Mouse (Mus musculus) MEL (cell line): ENCODE data around the gene Ctnnbip1. TPM values are rescaled to one million over a fixed set of nuclear protein-coding genes. Genes with fewer than 3 reads are reported as not detected.

Experiments
- DNase-seq: peaks from one replicate; pipeline ENCODE4 v3.0.0; 2011; ENCODE audit warnings: low read depth, low spot score
- H3K27ac ChIP-seq: 2 replicates; pipeline ENCODE4 v1.5.1; 2012; ENCODE audit warnings: low read depth, mild to moderate bottlenecking, control low read depth, low read length, moderate library complexity; ENCODE audit not compliant: control insufficient read depth
- H3K27me3 ChIP-seq, 2 experiments: fragments of 150-350 bp in 1 of 2; sonication (generic) in 1 of 2; 2 replicates each; pipeline ENCODE4 v1.6.1; 2012; ENCODE audit warnings: low read length in 2 of 2, mild to moderate bottlenecking in 2 of 2, improper control_type of control experiment in 1 of 2, moderate library complexity in 1 of 2; ENCODE audit not compliant: insufficient read depth in 2 of 2, control insufficient read depth in 1 of 2
- H3K36me3 ChIP-seq, 2 experiments: 2 replicates each; pipeline ENCODE4 v1.6.1; 2012 to 2014; ENCODE audit warnings: low read length in 2 of 2, improper control_type of control experiment in 1 of 2, inconsistent platforms in 1 of 2, mild to moderate bottlenecking in 1 of 2; ENCODE audit not compliant: insufficient read depth in 2 of 2, control insufficient read depth in 1 of 2
- H3K4me1 ChIP-seq, 2 experiments: fragments of 150-350 bp in 1 of 2; sonication (generic) in 1 of 2; 2 replicates each; pipeline ENCODE4 v1.6.1; 2012; ENCODE audit warnings: low read length in 2 of 2, improper control_type of control experiment in 1 of 2, mild to moderate bottlenecking in 1 of 2; ENCODE audit not compliant: insufficient read depth in 2 of 2, control insufficient read depth in 1 of 2
- H3K4me3 ChIP-seq, 2 experiments: fragments of 150-350 bp in 1 of 2; sonication (generic) in 1 of 2; 2 replicates each; pipeline ENCODE4 v1.5.1; 2012; ENCODE audit warnings: low read depth in 2 of 2, low read length in 2 of 2, mild to moderate bottlenecking in 2 of 2, moderate library complexity in 2 of 2, control low read depth in 1 of 2, improper control_type of control experiment in 1 of 2; ENCODE audit not compliant: control insufficient read depth in 1 of 2, insufficient read depth in 1 of 2
- H3K79me2 ChIP-seq: 2 replicates; pipeline ENCODE4 v1.6.1; 2012; ENCODE audit warnings: mild to moderate bottlenecking, low read length, moderate library complexity; ENCODE audit not compliant: control insufficient read depth, poor library complexity, insufficient read depth
- H3K9ac ChIP-seq: 2 replicates; pipeline ENCODE4 v1.6.1; 2012; ENCODE audit warnings: low read depth, mild to moderate bottlenecking, control low read depth, low read length, moderate library complexity; ENCODE audit not compliant: control insufficient read depth, poor library complexity, severe bottlenecking
- H3K9me3 ChIP-seq: fragments of 150-350 bp; sonication (generic); replicated peaks from 2 replicates; pipeline ENCODE4 v1.6.1; 2012; ENCODE audit warnings: mild to moderate bottlenecking, low read length, improper control_type of control experiment, moderate library complexity; ENCODE audit not compliant: insufficient read depth
- CHD1 ChIP-seq: IDR thresholded peaks from 2 replicates; pipeline ENCODE4 v1.6.1; 2012; ENCODE audit warnings: low read depth, mild to moderate bottlenecking, inconsistent platforms, low read length, improper control_type of control experiment
- CTCF ChIP-seq, 3 experiments: IDR thresholded peaks in 2 of 3; conservative IDR thresholded peaks in 1 of 3; 2 replicates each; pipeline ENCODE4 v1.5.1; 2011 to 2012; ENCODE audit warnings: low read length in 3 of 3, low read depth in 2 of 3, mild to moderate bottlenecking in 2 of 3, improper control_type of control experiment in 1 of 3, inconsistent platforms in 1 of 3, mixed read lengths in 1 of 3, moderate library complexity in 1 of 3; ENCODE audit not compliant: control insufficient read depth in 1 of 3, insufficient read depth in 1 of 3, poor library complexity in 1 of 3, severe bottlenecking in 1 of 3
- ELF1 ChIP-seq: IDR thresholded peaks from 2 replicates; pipeline ENCODE4 v1.6.1; 2014; ENCODE audit warnings: low read depth, mild to moderate bottlenecking, inconsistent platforms, low read length, improper control_type of control experiment, moderate library complexity
- GABPA ChIP-seq: IDR thresholded peaks from 2 replicates; pipeline ENCODE4 v1.6.1; 2012; ENCODE audit warnings: low read depth, mild to moderate bottlenecking, inconsistent platforms, low read length, improper control_type of control experiment, moderate library complexity
- GATA1 ChIP-seq: IDR thresholded peaks from 2 replicates; pipeline ENCODE4 v1.6.1; 2011; ENCODE audit warnings: low read depth, low read length, improper control_type of control experiment
- HCFC1 ChIP-seq: IDR thresholded peaks from 2 replicates; pipeline ENCODE4 v1.6.1; 2012; ENCODE audit warnings: low read depth, mild to moderate bottlenecking, inconsistent platforms, low read length, improper control_type of control experiment, moderate library complexity
- JUND ChIP-seq: IDR thresholded peaks from 2 replicates; pipeline ENCODE4 v1.6.1; 2011; ENCODE audit warnings: low read depth, mild to moderate bottlenecking, improper control_type of control experiment, low read length
- KAT2A ChIP-seq: conservative IDR thresholded peaks from 2 replicates; pipeline ENCODE4 v1.6.1; 2012; ENCODE audit warnings: low read depth, low read length, improper control_type of control experiment, inconsistent platforms
- MAFK ChIP-seq: IDR thresholded peaks from 2 replicates; pipeline ENCODE4 v1.6.1; 2011; ENCODE audit warnings: low read depth, mild to moderate bottlenecking, low read length, improper control_type of control experiment, borderline replicate concordance
- MAZ ChIP-seq: IDR thresholded peaks from 2 replicates; pipeline ENCODE4 v1.6.1; 2012; ENCODE audit warnings: low read depth, mild to moderate bottlenecking, inconsistent platforms, low read length, improper control_type of control experiment
- MYB ChIP-seq: IDR thresholded peaks from 2 replicates; pipeline ENCODE4 v1.6.1; 2011; ENCODE audit warnings: mild to moderate bottlenecking, low read depth, low read length, improper control_type of control experiment
- NELFE ChIP-seq: IDR thresholded peaks from 2 replicates; pipeline ENCODE4 v1.6.1; 2011; ENCODE audit warnings: low read depth, low read length, improper control_type of control experiment
- NRF1 ChIP-seq: IDR thresholded peaks from 2 replicates; pipeline ENCODE4 v1.6.1; 2014; ENCODE audit warnings: low read depth, mild to moderate bottlenecking, inconsistent platforms, low read length, improper control_type of control experiment, moderate library complexity; ENCODE audit not compliant: poor library complexity, insufficient read depth, severe bottlenecking
- POLR2AphosphoS2 ChIP-seq: IDR thresholded peaks from 2 replicates; pipeline ENCODE4 v1.6.1; 2011; ENCODE audit warnings: low read length, improper control_type of control experiment
- POLR2AphosphoS5 ChIP-seq: IDR thresholded peaks from 2 replicates; pipeline ENCODE4 v1.6.1; 2012; ENCODE audit warnings: low read depth, borderline replicate concordance, mild to moderate bottlenecking, inconsistent platforms, low read length, moderate library complexity, mixed read lengths
- RAD21 ChIP-seq: IDR thresholded peaks from 2 replicates; pipeline ENCODE4 v1.6.1; 2011; ENCODE audit warnings: mild to moderate bottlenecking, low read depth, low read length, improper control_type of control experiment
- RCOR1 ChIP-seq: IDR thresholded peaks from 2 replicates; pipeline ENCODE4 v1.6.1; 2012; ENCODE audit warnings: low read depth, mild to moderate bottlenecking, inconsistent platforms, low read length, improper control_type of control experiment
- SIN3A ChIP-seq: IDR thresholded peaks from 2 replicates; pipeline ENCODE4 v1.6.1; 2012; ENCODE audit warnings: low read length, improper control_type of control experiment, inconsistent platforms
- TAL1 ChIP-seq: IDR thresholded peaks from 2 replicates; pipeline ENCODE4 v1.6.1; 2012; ENCODE audit warnings: mild to moderate bottlenecking, inconsistent platforms, low read length, moderate library complexity, mixed read lengths
- UBTF ChIP-seq: IDR thresholded peaks from 2 replicates; pipeline ENCODE4 v1.6.1; 2012; ENCODE audit warnings: low read depth, mild to moderate bottlenecking, inconsistent platforms, low read length, improper control_type of control experiment, moderate library complexity, borderline replicate concordance; ENCODE audit not compliant: insufficient read depth
- ZC3H11A ChIP-seq: IDR thresholded peaks from 2 replicates; pipeline ENCODE4 v1.6.1; 2012; ENCODE audit warnings: low read depth, mild to moderate bottlenecking, inconsistent platforms, low read length, improper control_type of control experiment
- ZMIZ1 ChIP-seq: IDR thresholded peaks from 2 replicates; pipeline ENCODE4 v1.6.1; 2012; ENCODE audit warnings: low read depth, mild to moderate bottlenecking, inconsistent platforms, low read length, improper control_type of control experiment, moderate library complexity
- ZNF384 ChIP-seq: IDR thresholded peaks from 2 replicates; pipeline ENCODE4 v1.6.1; 2012; ENCODE audit warnings: low read depth, mild to moderate bottlenecking, inconsistent platforms, low read length, improper control_type of control experiment
- polyA plus RNA-seq, 2 experiments: library from polyadenylated mRNA; stranded (reverse) in 1 of 2; unstranded in 1 of 2; fragments of >175 nt in 1 of 2; fragments of >200 nt in 1 of 2; gene quantifications; 2 replicates each; pipeline versions ENCODE4 v1.2.1 to v1.2.4; 2012; ENCODE audit warnings: low replicate concordance in 2 of 2, low read depth in 1 of 2; ENCODE audit not compliant: insufficient read length in 2 of 2, insufficient read depth in 1 of 2, missing spikeins in 1 of 2
- total RNA-seq: library from RNA; depleted of rRNA; stranded (reverse); fragments of 300-350 nt; gene quantifications from 2 replicates; pipeline ENCODE4 v1.2.3, GENCODE M21; 2012

Gene Ctnnbip1
- total and polyA plus RNA-seq, 3 experiments = 12.7 to 20.2 TPM; not detected in 1

GRCm38 (mm10) chr4:149572446-149572845, 54.4 kb downstream of the Ctnnbip1 start:
- no peaks in the 10 kb centered on the region for H3K36me3 ChIP-seq
- DNase-seq = no peak

DNA sequence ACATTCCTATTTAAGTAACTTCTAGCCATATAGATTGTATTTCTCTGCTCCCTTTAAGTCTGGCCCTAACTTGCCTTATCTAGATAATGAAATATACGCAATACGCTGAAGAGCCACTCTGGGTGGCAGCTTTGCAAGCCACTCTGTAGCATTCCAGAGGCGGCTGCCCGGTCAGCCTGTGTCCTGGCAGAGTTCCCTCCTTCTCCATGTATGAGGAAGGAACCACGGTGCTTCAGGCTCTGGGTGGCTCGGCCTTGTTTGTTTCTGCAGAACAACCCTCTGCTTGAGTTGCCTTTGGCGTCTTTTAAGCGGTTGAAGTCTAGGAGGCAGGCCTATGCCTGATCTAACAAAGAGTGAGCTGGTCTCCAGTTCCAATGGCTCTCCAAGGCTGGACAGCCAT, 54.8 kb downstream of the Ctnnbip1 start:
- Histone ChIP-seq H3K4me1 (no peaks in the 10 kb centered on the region), H3K27me3 (no peaks in the 10 kb centered on the region; a peak in 1 of 4 replicates), H3K9me3 (no peaks in the 10 kb centered on the region)

More at GRCm38 (mm10) chr4:149572446-149572845, 54.4 kb downstream of the Ctnnbip1 start:
- H3K4me3 ChIP-seq = no peak overlapping the region
- H3K27ac ChIP-seq = no peak overlapping the region
- no peaks in the 10 kb centered on the region for H3K79me2 ChIP-seq
- H3K9me3 ChIP-seq = no peaks in the 10 kb centered on the region
- no peak overlapping the region for H3K9ac ChIP-seq
- no peaks in the 10 kb centered on the region; a peak in 1 of 4 replicates for H3K27me3 ChIP-seq
- TF ChIP-seq POLR2AphosphoS5 (no peak), GABPA (no peak), NRF1 (no peak), MYB (no peak), RCOR1 (no peak), CTCF (IDR thresholded peaks at IDR 0.05 in 2 of 3, conservative IDR thresholded peaks at IDR 0.05 in 1 of 3; ENCODE audit: control insufficient read depth in 1 of 3, insufficient read depth in 1 of 3, low read depth in 2 of 3, low read length in 3 of 3, poor library complexity in 1 of 3, severe bottlenecking in 1 of 3) (no peak), POLR2AphosphoS2 (no peak)
- no peaks in the 10 kb centered on the region for H3K4me1 ChIP-seq

GRCm38 (mm10) chr4:149574391-149574821, 56.4 kb downstream of the Ctnnbip1 start:
- DNase-seq = no peak
- Histone ChIP-seq H3K4me1 (no peaks in the 10 kb centered on the region), H3K36me3 (no peaks in the 10 kb centered on the region), H3K79me2 (no peaks in the 10 kb centered on the region), H3K9me3 (no peaks in the 10 kb centered on the region), H3K27ac (no peak overlapping the region), H3K27me3 (no peaks in the 10 kb centered on the region; a peak in 1 of 4 replicates), H3K9ac (no peak overlapping the region), H3K4me3 (no peak overlapping the region)
- TF ChIP-seq UBTF (no peak), CHD1 (no peak), ZC3H11A (no peak), MYB (no peak), NRF1 (no peak), NELFE (no peak), CTCF (IDR thresholded peaks at IDR 0.05 in 2 of 3, conservative IDR thresholded peaks at IDR 0.05 in 1 of 3; ENCODE audit: control insufficient read depth in 1 of 3, insufficient read depth in 1 of 3, low read depth in 2 of 3, low read length in 3 of 3, poor library complexity in 1 of 3, severe bottlenecking in 1 of 3) (no peak), ZMIZ1 (no peak), KAT2A (no peak), TAL1 (no peak), RAD21 (no peak), ELF1 (no peak), SIN3A (no peak), JUND (no peak), MAZ (no peak), GABPA (no peak), MAFK (no peak)

More for the DNA sequence above, 54.8 kb downstream of the Ctnnbip1 start:
- Histone ChIP-seq H3K9ac (no peak overlapping the region), H3K4me3 (no peak overlapping the region), H3K27ac (no peak overlapping the region), H3K36me3 (no peaks in the 10 kb centered on the region), H3K79me2 (no peaks in the 10 kb centered on the region)
- TF ChIP-seq HCFC1 = no peak
- no peak for TF ChIP-seq RCOR1
- no peak for TF ChIP-seq MAFK
- no peak for TF ChIP-seq GATA1
- TF ChIP-seq POLR2AphosphoS2 = no peak
- no peak for TF ChIP-seq ZNF384
- DNase-seq = no peak
